ENCODE assay signal across 9 mouse cellular contexts in the genomic region with DNA sequence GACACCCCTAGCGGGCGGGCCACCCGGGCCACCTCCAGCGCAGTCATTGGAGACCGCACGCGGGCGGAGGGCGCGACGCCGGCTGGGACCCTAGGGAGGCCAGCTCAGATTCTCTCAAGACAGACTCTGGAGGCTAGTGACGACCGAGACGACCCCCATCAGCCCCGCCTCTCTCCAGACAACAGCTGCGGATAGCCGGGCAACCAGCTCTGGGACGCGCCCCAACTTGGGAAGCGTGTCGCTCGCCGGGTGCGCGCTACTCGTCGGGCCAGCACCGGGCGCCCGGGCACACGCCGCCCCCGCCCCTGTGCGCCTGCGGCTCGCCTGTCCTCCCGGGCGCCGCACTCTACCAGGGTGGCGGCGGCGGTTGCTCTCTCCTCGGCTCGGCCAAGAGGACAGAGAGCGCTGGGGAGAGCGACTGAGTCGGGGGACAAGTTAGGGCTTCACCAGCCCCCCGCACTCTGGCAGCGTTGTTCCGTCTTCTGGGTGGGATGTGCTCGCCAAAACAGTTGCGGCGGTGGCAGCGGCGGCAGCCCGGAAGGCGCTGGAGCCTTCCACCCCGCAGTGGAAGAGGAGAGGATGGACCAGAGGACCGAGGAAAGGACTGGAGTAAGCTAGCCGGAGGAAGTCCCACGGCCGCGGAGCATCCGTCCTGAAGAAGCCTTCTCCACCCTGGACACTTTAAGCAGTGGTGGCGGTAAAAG. TPM values are rescaled to one million over a fixed set of nuclear protein-coding genes. Genes with fewer than 3 reads are reported as not detected.
DNase-seq lines count a peak whose midpoint lies in the region; ATAC-seq lines count a peak whose summit lies in the region.
"Had no signal": no experiment of that assay in that cellular context is flagged by ENCODE, and none has a peak within 500 bp of the region (broad histone marks: within the 10 kb centered on the region; RNA-seq: fewer than 3 reads in every experiment).

No protein-coding gene starts in this region.

- H3K27me3 ChIP-seq in kidney, embryonic 16.5 days (ENCODE audit: insufficient read depth, low read length), result peaks cover 52% of the 10 kb centered on the region
- peaks cover 56% of the 10 kb centered on the region for H3K27me3 ChIP-seq in forebrain, embryonic 13.5 days
- H3K27me3 ChIP-seq in limb, embryonic 11.5 days (ENCODE audit: control insufficient read depth, insufficient read depth, low read length), result peaks cover 38% of the 10 kb centered on the region
- H3K27me3 ChIP-seq in neural tube, embryonic 13.5 days, result peaks cover 63% of the 10 kb centered on the region
- H3K27me3 ChIP-seq: CH12.LX had no signal

- peaks cover 13% of the 10 kb centered on the region for H3K4me1 ChIP-seq in kidney, embryonic 16.5 days (ENCODE audit: insufficient read depth, low read length)
- H3K4me1 ChIP-seq in brown adipose tissue, adult 24 weeks (ENCODE audit: control insufficient read depth, insufficient read depth, insufficient read length, low read length), result no peaks in the 10 kb centered on the region
- H3K4me1 ChIP-seq in forebrain, embryonic 13.5 days, result peaks cover 21% of the 10 kb centered on the region
- 0 out of 2 replicates have a peak, but pooled peaks cover 2% of the 10 kb centered on the region for H3K4me1 ChIP-seq in limb, embryonic 11.5 days (ENCODE audit: control insufficient read depth, insufficient read depth, low read length)
- H3K4me1 ChIP-seq in neural tube, embryonic 13.5 days (replicated peaks), result peaks cover 23% of the 10 kb centered on the region

- H3K36me3 ChIP-seq in kidney, embryonic 16.5 days (ENCODE audit: insufficient read depth, low read length), result no peaks in the 10 kb centered on the region
- no peaks in the 10 kb centered on the region for H3K36me3 ChIP-seq in forebrain, embryonic 13.5 days (ENCODE audit: poor library complexity, severe bottlenecking)
- H3K36me3 ChIP-seq in limb, embryonic 11.5 days (ENCODE audit: control insufficient read depth, insufficient read depth, low read length), result no peaks in the 10 kb centered on the region
- no peaks in the 10 kb centered on the region for H3K36me3 ChIP-seq in neural tube, embryonic 13.5 days

- no peak overlapping the region for H3K27ac ChIP-seq in kidney, embryonic 16.5 days (ENCODE audit: low read length)
- H3K27ac ChIP-seq in brown adipose tissue, adult 24 weeks (replicated peaks; ENCODE audit: low read depth, low read length), result no peak overlapping the region
- H3K27ac ChIP-seq in forebrain, embryonic 13.5 days, result no peak overlapping the region
- no peak overlapping the region for H3K27ac ChIP-seq in limb, embryonic 11.5 days (replicated peaks; ENCODE audit: low read depth, low read length)
- H3K27ac ChIP-seq in neural tube, embryonic 13.5 days (replicated peaks), result peak overlapping the region; percentile 65

- ATAC-seq in kidney, embryonic 16.5 days (ENCODE audit: low FRiP score, low TSS enrichment), result peak; percentile 86
- peak; percentile 85 for ATAC-seq in forebrain, embryonic 13.5 days
- peak; percentile 57 for ATAC-seq in limb, embryonic 11.5 days (ENCODE audit: insufficient number of reproducible peaks, low FRiP score, low TSS enrichment, low read depth)
- ATAC-seq in neural tube, embryonic 13.5 days (ENCODE audit: low read depth), result peak; percentile 87

- intact Hi-C loops in heart, postnatal 10 days (cut with DNase I), result no loop called here

- under 1% methylated on average over 58 of the region's 66 CpGs for WGBS in kidney, embryonic 16.5 days
- WGBS in forebrain, embryonic 13.5 days, result under 1% methylated on average over 63 of the region's 66 CpGs
- WGBS in limb, embryonic 11.5 days, result under 1% methylated on average over 63 of the region's 66 CpGs
- under 1% methylated on average over 64 of the region's 66 CpGs for WGBS in neural tube, embryonic 13.5 days

- DNase-seq in kidney, adult 8-10 months, result no peak
- peak; percentile 16 to 20 for DNase-seq in heart, postnatal 10 days
- peak; percentile 68 for DNase-seq in limb, embryonic 11.5 days (ENCODE audit: low spot score)
- DNase-seq in spleen, postnatal 36 days (ENCODE audit: low spot score in 2 of 2), result no peak

- H3K9me3 ChIP-seq in kidney, embryonic 16.5 days (ENCODE audit: low read length), result no peaks in the 10 kb centered on the region
- no peaks in the 10 kb centered on the region for H3K9me3 ChIP-seq in forebrain, embryonic 13.5 days (replicated peaks)
- H3K9me3 ChIP-seq in limb, embryonic 11.5 days (ENCODE audit: control insufficient read depth, low read length), result no peaks in the 10 kb centered on the region
- H3K9me3 ChIP-seq in neural tube, embryonic 13.5 days, result no peaks in the 10 kb centered on the region

- peak overlapping the region; percentile 60 for H3K4me3 ChIP-seq in kidney, embryonic 16.5 days (ENCODE audit: low read length)
- peak overlapping the region; percentile 32 for H3K4me3 ChIP-seq in brown adipose tissue, adult 24 weeks (ENCODE audit: insufficient read depth, low read depth, low read length)
- peak overlapping the region; percentile 65 for H3K4me3 ChIP-seq in forebrain, embryonic 13.5 days
- peak overlapping the region; percentile 55 for H3K4me3 ChIP-seq in limb, embryonic 11.5 days (ENCODE audit: low read depth, low read length)
- peak overlapping the region; percentile 70 for H3K4me3 ChIP-seq in neural tube, embryonic 13.5 days

- peak overlapping the region; percentile 95 for H3K4me2 ChIP-seq in kidney, embryonic 16.5 days (replicated peaks; ENCODE audit: low read depth, low read length)
- H3K4me2 ChIP-seq in forebrain, embryonic 13.5 days, result peak overlapping the region; percentile 95
- peak overlapping the region; percentile 94 for H3K4me2 ChIP-seq in limb, embryonic 11.5 days (ENCODE audit: low read depth, severe bottlenecking)
- peak overlapping the region; percentile 91 for H3K4me2 ChIP-seq in neural tube, embryonic 13.5 days

- peak overlapping the region; percentile 57 for H3K9ac ChIP-seq in kidney, embryonic 16.5 days (replicated peaks; ENCODE audit: low read length)
- peak overlapping the region; percentile 66 for H3K9ac ChIP-seq in forebrain, embryonic 13.5 days
- peak overlapping the region; percentile 40 for H3K9ac ChIP-seq in limb, embryonic 11.5 days (ENCODE audit: low read length)
- peak overlapping the region; percentile 75 for H3K9ac ChIP-seq in neural tube, embryonic 13.5 days

RNA-seq across cellular contexts. Expression of a gene that starts 0.5 kb away (rescaled TPM):
- polyA plus RNA-seq in kidney, embryonic 16.5 days (2015; fragmentation: Nextera tagmentation; extraction: Ambion mirVana), result 0.18 and 0.21 TPM in 2 replicates
- 0.79 and 1.1 TPM in 2 replicates for polyA plus RNA-seq in brown adipose tissue, adult 24 weeks (2012; ENCODE audit: insufficient read depth, insufficient read length, missing spikeins)
- 1.1 and 1.4 TPM in 2 replicates for polyA plus RNA-seq in forebrain, embryonic 13.5 days (2015; fragmentation: Nextera tagmentation; extraction: Ambion mirVana)
- under 1 TPM; 0.22 to 0.42 TPM for total RNA-seq in heart, postnatal 10 days (2021)
- 0.52 and 0.61 TPM in 2 replicates for polyA plus RNA-seq in limb, embryonic 11.5 days (2014; fragmentation: Nextera tagmentation; extraction: Ambion mirVana)
- 4.4 and 4.5 TPM in 2 replicates for polyA plus RNA-seq in neural tube, embryonic 13.5 days (2015; fragmentation: Nextera tagmentation; extraction: Ambion mirVana)
- total RNA-seq: CH12.LX had no signal

Comparison
In these comparisons a context has a peak if more than half of its experiments do, and no peak if none do; other contexts are left out.
1. DNase-seq: peak in heart, postnatal 10 days (2 of 2) and limb, embryonic 11.5 days (single experiment); none in kidney, adult 8-10 months (0 of 2) and spleen, postnatal 36 days (0 of 2).
2. Peak in every context shown above with its lines, with median percentiles within 50 percentile points of each other: ATAC-seq, H3K4me2 ChIP-seq, H3K4me3 ChIP-seq and H3K9ac ChIP-seq.